Comparison of ENCODE assay signal across 8 mouse cellular contexts in the genomic region with DNA sequence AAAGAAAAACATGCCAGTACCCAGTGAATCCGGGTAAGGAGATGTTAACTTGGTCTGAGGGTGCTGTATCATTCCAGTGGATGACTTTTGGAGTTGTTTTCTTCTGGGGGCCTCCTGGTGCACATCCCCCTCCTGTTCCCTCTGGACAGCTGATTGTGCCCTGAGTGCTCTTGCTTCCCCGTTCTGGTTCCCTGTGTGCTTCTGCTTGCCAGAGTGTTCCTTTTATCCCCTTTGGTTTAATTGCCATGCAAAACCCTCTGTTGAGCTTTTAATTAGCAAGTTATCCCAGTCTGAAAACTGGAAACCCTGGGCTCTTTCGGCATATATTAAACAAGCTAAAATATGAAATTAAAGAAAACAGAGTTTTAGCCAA.
DNase-seq lines count a peak whose midpoint lies in the region; ATAC-seq and TF ChIP-seq lines count a peak whose summit lies in the region.

No protein-coding gene starts in this region.

- intact Hi-C loops in left cerebral cortex, adult 2 months (cut with DNase I), result no loop called here
- intact Hi-C loops in left cerebral cortex, postnatal 36 days (cut with DNase I), result no loop called here
- intact Hi-C loops in heart, postnatal 10 days (cut with DNase I), result loop anchor here (5.0 kb wide), 1 partner anchor 264 kb away; no protein-coding TSS in a partner anchor
- intact Hi-C loops in left cerebral cortex, postnatal 14 days (cut with DNase I), result no loop called here

- H3K27me3 ChIP-seq in embryonic facial prominence, embryonic 11.5 days (ENCODE audit: control insufficient read depth, insufficient read depth, low read length), result no peaks in the 10 kb centered on the region
- H3K27me3 ChIP-seq in forebrain, embryonic 11.5 days (ENCODE audit: control insufficient read depth, insufficient read depth, low read length), result no peaks in the 10 kb centered on the region

- no peaks in the 10 kb centered on the region for H3K9me3 ChIP-seq in embryonic facial prominence, embryonic 11.5 days (replicated peaks; ENCODE audit: control insufficient read depth, low read length)
- no peaks in the 10 kb centered on the region for H3K9me3 ChIP-seq in forebrain, embryonic 11.5 days (ENCODE audit: control insufficient read depth, low read length)

- no peaks in the 10 kb centered on the region for H3K4me1 ChIP-seq in embryonic facial prominence, embryonic 11.5 days (ENCODE audit: control insufficient read depth, insufficient read depth, low read length)
- H3K4me1 ChIP-seq in forebrain, embryonic 11.5 days (replicated peaks; ENCODE audit: control insufficient read depth, insufficient read depth, low read length), result no peaks in the 10 kb centered on the region

- no peak for TF ChIP-seq CTCF in left cerebral cortex, adult 2 months (IDR thresholded peaks at IDR 0.05)

- no peak for ATAC-seq in embryonic facial prominence, embryonic 11.5 days (replicated peaks; ENCODE audit: insufficient number of reproducible peaks, low FRiP score, low TSS enrichment, low read depth)
- ATAC-seq in forebrain, embryonic 11.5 days (replicated peaks; ENCODE audit: low FRiP score), result no peak

- 43% methylated on average over 3 of the region's 3 CpGs for WGBS in embryonic facial prominence, embryonic 11.5 days
- 55% methylated on average over 3 of the region's 3 CpGs for WGBS in forebrain, embryonic 11.5 days

- H3K36me3 ChIP-seq in embryonic facial prominence, embryonic 11.5 days (replicated peaks; ENCODE audit: control insufficient read depth, insufficient read depth, low read depth, low read length), result no peaks in the 10 kb centered on the region
- H3K36me3 ChIP-seq in forebrain, embryonic 11.5 days (ENCODE audit: control insufficient read depth, insufficient read depth, low read length), result no peaks in the 10 kb centered on the region

- DNase-seq in left cerebral cortex, adult 2 months (ENCODE audit: extremely low spot score in 1 of 2, low spot score in 2 of 2), result no peak
- DNase-seq in left cerebral cortex, postnatal 36 days (ENCODE audit: low spot score in 2 of 2), result no peak
- DNase-seq in embryonic facial prominence, embryonic 11.5 days (ENCODE audit: low spot score), result peak; percentile 15
- peak; percentile 35 to 53 for DNase-seq in heart, postnatal 10 days
- peak; percentile 35 for DNase-seq in lung, postnatal 10 days
- no peak for DNase-seq in left cerebral cortex, postnatal 14 days (ENCODE audit: low spot score in 2 of 2)
- no peak for DNase-seq in cerebellum, adult 18-20 months
- DNase-seq in forebrain, embryonic 11.5 days (ENCODE audit: low spot score), result no peak

- no peak overlapping the region for H3K4me3 ChIP-seq in left cerebral cortex, adult 2 months
- no peak overlapping the region for H3K4me3 ChIP-seq in embryonic facial prominence, embryonic 11.5 days (ENCODE audit: low read depth, low read length)
- no peak overlapping the region for H3K4me3 ChIP-seq in forebrain, embryonic 11.5 days (ENCODE audit: low read depth, low read length)

- H3K9ac ChIP-seq in embryonic facial prominence, embryonic 11.5 days (replicated peaks; ENCODE audit: low read length), result no peak overlapping the region
- H3K9ac ChIP-seq in forebrain, embryonic 11.5 days (ENCODE audit: low read length), result no peak overlapping the region

- no peak overlapping the region for H3K4me2 ChIP-seq in embryonic facial prominence, embryonic 11.5 days (ENCODE audit: low read depth, low read length)
- H3K4me2 ChIP-seq in forebrain, embryonic 11.5 days (ENCODE audit: low read depth, low read length, severe bottlenecking), result no peak overlapping the region

- peak overlapping the region; percentile 21; the same call in 1 of the 2 replicates for H3K27ac ChIP-seq in left cerebral cortex, adult 2 months
- H3K27ac ChIP-seq in embryonic facial prominence, embryonic 11.5 days (replicated peaks; ENCODE audit: low read depth, low read length), result no peak overlapping the region
- H3K27ac ChIP-seq in forebrain, embryonic 11.5 days (ENCODE audit: low read depth, low read length), result no peak overlapping the region

Comparison
In these comparisons a context has a peak if more than half of its experiments do, and no peak if none do; other contexts are left out.
1. DNase-seq: peak in embryonic facial prominence, embryonic 11.5 days (single experiment), heart, postnatal 10 days (2 of 2) and lung, postnatal 10 days (single experiment); none in left cerebral cortex, adult 2 months (0 of 2), left cerebral cortex, postnatal 36 days (0 of 2), left cerebral cortex, postnatal 14 days (0 of 2), cerebellum, adult 18-20 months (0 of 2) and forebrain, embryonic 11.5 days (single experiment).